Mouse (Mus musculus): ENCODE results near the gene Catsperg1. TPM values are rescaled to one million over a fixed set of nuclear protein-coding genes. Genes with fewer than 3 reads are reported as not detected.
"Not testable (repeated sequence)": the region's sequence is repeated elsewhere in the genome, so short reads cannot be mapped to it uniquely, and the experiment has no call there.

The Catsperg1 gene
- polyA plus RNA-seq, 1 experiment from 2014 or later, result 0.21 TPM

DNA sequence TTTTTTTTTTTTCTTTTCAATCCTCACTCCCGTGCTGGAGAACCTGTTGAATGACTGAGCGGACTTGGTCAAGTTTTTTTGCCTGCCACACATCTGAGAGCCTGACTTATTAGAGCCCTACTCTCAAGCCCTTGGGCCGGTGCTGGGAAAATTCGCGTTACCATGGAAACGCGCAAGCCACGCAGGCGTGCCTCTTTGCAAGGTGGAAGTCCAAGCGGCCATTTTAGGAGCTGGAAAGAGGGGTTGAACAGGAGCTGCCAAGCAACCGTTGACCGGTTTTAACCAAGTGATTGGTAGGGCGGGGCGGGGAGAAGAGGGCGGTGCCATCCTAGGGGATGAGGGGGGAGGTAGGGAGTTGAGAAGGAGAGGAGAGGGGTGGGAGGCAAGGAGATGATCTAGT, 1.0 kb upstream of the Catsperg1 start:
- ATAC-seq, result no peak
- Histone ChIP-seq H3K9me3 (ENCODE audit: control insufficient read depth) (peaks cover 16% of the 10 kb centered on the region), H3K36me3 (ENCODE audit: control insufficient read depth, insufficient read depth) (no peaks in the 10 kb centered on the region), H3K27ac (ENCODE audit: low read depth, low read length) (no peak overlapping the region), H3K4me2 (replicated peaks; ENCODE audit: low read depth) (no peak overlapping the region), H3K9ac (ENCODE audit: low read depth, low read length) (no peak overlapping the region), H3K4me3 (ENCODE audit: low read depth, low read length) (no peak overlapping the region), H3K4me1 (replicated peaks; ENCODE audit: control insufficient read depth, insufficient read depth, low read length) (no peaks in the 10 kb centered on the region), H3K27me3 (replicated peaks; ENCODE audit: control insufficient read depth, insufficient read depth, low read length) (no peaks in the 10 kb centered on the region)
- WGBS, result 60% methylated on average over 15 of the region's 15 CpGs
- TF ChIP-seq CTCF (IDR thresholded peaks at IDR 0.05; ENCODE audit: low read depth), result no peak

DNA sequence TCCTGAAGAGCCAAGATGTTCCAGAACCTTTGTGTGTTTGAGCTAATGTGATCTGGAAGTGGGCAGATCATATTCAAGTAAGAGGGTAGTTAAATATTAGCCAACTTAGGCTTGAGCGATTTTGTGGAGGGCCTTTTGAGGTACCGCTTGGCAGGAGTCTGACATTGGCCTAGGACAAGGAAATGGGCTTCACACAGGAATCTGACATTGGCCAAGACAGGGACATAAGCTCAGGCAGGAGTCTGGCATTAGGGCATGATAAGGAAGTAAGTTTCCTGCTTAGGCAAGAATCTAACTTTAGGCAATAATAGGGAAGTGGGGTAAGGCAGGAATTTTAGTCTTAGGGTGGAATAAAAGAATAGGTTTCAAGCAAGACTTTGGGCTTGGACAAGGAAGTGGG, 401 bp upstream of the Catsperg1 start:
- Histone ChIP-seq H3K36me3 (ENCODE audit: control insufficient read depth, insufficient read depth) (no peaks in the 10 kb centered on the region), H3K27ac (ENCODE audit: low read depth, low read length) (no peak overlapping the region), H3K9me3 (ENCODE audit: control insufficient read depth) (peaks cover 10% of the 10 kb centered on the region; the same call in 1 of the 2 replicates), H3K4me1 (replicated peaks; ENCODE audit: control insufficient read depth, insufficient read depth, low read length) (no peaks in the 10 kb centered on the region), H3K4me3 (ENCODE audit: low read depth, low read length) (no peak overlapping the region), H3K27me3 (replicated peaks; ENCODE audit: control insufficient read depth, insufficient read depth, low read length) (no peaks in the 10 kb centered on the region), H3K9ac (ENCODE audit: low read depth, low read length) (no peak overlapping the region), H3K4me2 (replicated peaks; ENCODE audit: low read depth) (no peak overlapping the region)
- no peak for ATAC-seq
- 35% methylated on average over 2 of the region's 2 CpGs for WGBS
- TF ChIP-seq CTCF (IDR thresholded peaks at IDR 0.05; ENCODE audit: low read depth), result no peak

DNA sequence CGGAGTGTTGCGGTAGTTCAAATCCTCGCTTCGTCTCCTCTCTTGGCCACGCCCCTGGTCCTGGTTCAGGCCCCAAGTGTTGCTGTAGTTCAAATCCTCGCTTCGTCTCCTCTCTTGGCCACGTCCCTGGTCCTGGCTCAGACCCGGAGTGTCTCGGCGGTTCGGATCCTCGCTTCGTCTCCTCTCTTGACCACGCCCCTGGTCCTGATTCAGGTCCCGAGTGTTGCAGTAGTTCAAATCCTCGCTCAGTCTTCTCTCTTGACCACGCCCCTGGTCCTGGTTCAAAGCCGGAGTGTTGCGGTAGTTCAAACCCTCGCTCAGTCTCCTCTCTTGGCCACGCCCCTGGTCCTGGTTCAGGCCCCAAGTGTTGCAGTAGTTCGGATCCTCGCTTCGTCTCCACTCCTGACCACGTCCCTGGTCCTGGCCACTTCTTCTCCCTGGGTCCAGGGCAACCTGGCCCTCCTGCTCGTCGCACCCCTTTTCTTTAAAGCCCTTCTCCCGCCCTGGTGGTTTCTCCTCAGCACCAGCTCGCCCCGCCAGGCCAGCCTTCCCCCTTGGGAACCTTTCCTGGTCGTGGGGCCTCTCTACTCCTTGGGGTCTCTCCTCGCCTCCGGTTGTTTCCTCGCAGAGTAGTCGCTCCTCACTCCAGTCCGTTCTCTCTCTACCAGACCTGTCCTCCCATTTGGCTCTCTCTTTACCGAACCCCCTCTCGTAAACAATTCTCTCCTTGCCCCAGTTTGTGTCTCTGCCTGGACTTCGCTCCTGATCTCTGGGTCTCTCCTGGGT, 867 bp downstream of the Catsperg1 start:
- not testable (repeated sequence) for H3K4me2 ChIP-seq (replicated peaks; ENCODE audit: low read depth); ATAC-seq; H3K4me3 ChIP-seq (ENCODE audit: low read depth, low read length)

DNA sequence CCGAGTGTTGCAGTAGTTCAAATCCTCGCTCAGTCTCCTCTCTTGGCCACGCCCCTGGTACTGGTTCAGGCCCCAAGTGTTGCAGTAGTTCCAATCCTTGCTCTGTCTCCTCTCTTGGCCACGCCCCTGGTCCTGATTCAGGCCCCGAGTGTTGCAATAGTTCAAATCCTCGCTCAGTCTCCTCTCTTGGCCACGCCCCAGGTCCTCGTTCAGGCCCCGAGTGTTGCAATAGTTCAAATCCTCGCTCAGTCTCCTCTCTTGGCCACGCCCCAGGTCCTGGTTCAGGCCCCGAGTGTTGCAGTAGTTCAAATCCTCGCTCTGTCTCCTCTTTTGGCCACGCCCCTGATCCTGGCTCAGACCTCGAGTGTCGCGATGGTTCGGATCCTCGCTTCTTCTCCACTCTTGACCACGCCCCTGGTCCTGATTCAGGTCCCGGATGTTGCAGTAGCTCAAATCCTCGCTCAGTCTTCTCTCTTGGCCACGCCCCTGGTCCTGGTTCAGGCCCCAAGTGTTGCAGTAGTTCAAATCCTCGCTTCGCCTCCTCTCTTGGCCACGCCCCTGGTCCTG, 1.6 kb downstream of the Catsperg1 start:
- TF ChIP-seq CTCF (IDR thresholded peaks at IDR 0.05; ENCODE audit: low read depth), result no peak
- 26% methylated on average over 26 of the region's 26 CpGs for WGBS
- peak overlapping the region; percentile 38; the same call in 1 of the 2 replicates for H3K4me3 ChIP-seq (ENCODE audit: low read depth, low read length)
- H3K4me1 ChIP-seq (replicated peaks; ENCODE audit: control insufficient read depth, insufficient read depth, low read length), result no peaks in the 10 kb centered on the region
- H3K9ac ChIP-seq (ENCODE audit: low read depth, low read length), result no peak overlapping the region
- H3K36me3 ChIP-seq (ENCODE audit: control insufficient read depth, insufficient read depth), result no peaks in the 10 kb centered on the region
- peaks cover 8% of the 10 kb centered on the region; the same call in 1 of the 2 replicates for H3K9me3 ChIP-seq (ENCODE audit: control insufficient read depth)
- no peak for ATAC-seq
- H3K27ac ChIP-seq (ENCODE audit: low read depth, low read length), result peak overlapping the region; percentile 62; the same call in 1 of the 2 replicates
- peak overlapping the region; percentile 62 for H3K4me2 ChIP-seq (replicated peaks; ENCODE audit: low read depth)
- H3K27me3 ChIP-seq (replicated peaks; ENCODE audit: control insufficient read depth, insufficient read depth, low read length), result no peaks in the 10 kb centered on the region

More for the DNA sequence above, 867 bp downstream of the Catsperg1 start:
- H3K36me3 ChIP-seq (ENCODE audit: control insufficient read depth, insufficient read depth); H3K27ac ChIP-seq (ENCODE audit: low read depth, low read length); H3K9ac ChIP-seq (ENCODE audit: low read depth, low read length); H3K9me3 ChIP-seq (ENCODE audit: control insufficient read depth); H3K4me1 ChIP-seq (replicated peaks; ENCODE audit: control insufficient read depth, insufficient read depth, low read length); H3K27me3 ChIP-seq (replicated peaks; ENCODE audit: control insufficient read depth, insufficient read depth, low read length): not testable (repeated sequence)
- WGBS, result 36% methylated on average over 39 of the region's 40 CpGs

DNA sequence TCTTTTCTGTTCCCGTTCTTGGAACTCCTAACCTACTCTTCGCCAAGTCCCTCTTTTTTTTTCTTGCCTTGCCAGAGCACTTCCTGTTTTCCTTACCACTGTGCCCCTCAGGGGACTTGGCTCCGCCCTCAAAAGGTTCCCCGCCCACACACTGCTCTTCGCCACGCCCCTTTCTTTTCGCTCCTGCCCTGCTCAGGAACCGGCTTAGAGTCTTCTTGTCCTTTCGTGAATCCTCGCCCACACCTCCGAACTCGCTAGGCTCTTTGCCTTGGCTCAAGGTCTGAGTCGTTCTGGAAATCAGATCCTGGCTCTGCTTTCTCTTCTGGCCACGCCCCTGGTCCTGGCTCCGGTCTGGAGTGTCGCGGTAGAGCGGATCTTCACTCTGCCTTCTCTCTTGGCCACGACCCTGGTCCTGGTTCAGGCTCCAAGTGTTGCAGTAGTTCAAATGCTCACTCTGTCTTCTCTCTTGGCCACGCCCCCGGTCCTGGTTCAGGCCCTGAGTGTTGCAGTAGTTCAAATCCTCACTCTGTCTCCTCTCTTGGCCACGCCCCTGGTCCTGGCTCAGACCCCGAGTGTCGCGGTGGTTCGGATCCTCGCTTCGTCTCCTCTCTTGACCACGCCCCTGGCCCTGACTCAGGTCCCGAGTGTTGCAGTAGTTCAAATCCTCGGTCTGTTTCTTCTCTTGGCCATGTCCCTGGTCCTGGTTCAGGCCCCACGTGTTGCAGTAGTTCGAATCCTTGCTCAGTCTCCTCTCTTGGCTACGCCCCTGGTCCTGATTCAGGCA, 2.2 kb downstream of the Catsperg1 start:
- ATAC-seq, result peak; percentile 92
- H3K4me1 ChIP-seq (replicated peaks; ENCODE audit: control insufficient read depth, insufficient read depth, low read length), result no peaks in the 10 kb centered on the region
- WGBS, result 7% methylated on average over 34 of the region's 34 CpGs
- H3K27ac ChIP-seq (ENCODE audit: low read depth, low read length), result peak overlapping the region; percentile 62
- no peak overlapping the region for H3K9ac ChIP-seq (ENCODE audit: low read depth, low read length)
- peak overlapping the region; percentile 62 for H3K4me2 ChIP-seq (replicated peaks; ENCODE audit: low read depth)
- TF ChIP-seq CTCF (IDR thresholded peaks at IDR 0.05; ENCODE audit: low read depth), result no peak
- peaks cover 8% of the 10 kb centered on the region; the same call in 1 of the 2 replicates for H3K9me3 ChIP-seq (ENCODE audit: control insufficient read depth)
- H3K4me3 ChIP-seq (ENCODE audit: low read depth, low read length), result peak overlapping the region; percentile 38
- no peaks in the 10 kb centered on the region for H3K36me3 ChIP-seq (ENCODE audit: control insufficient read depth, insufficient read depth)
- no peaks in the 10 kb centered on the region for H3K27me3 ChIP-seq (replicated peaks; ENCODE audit: control insufficient read depth, insufficient read depth, low read length)

DNA sequence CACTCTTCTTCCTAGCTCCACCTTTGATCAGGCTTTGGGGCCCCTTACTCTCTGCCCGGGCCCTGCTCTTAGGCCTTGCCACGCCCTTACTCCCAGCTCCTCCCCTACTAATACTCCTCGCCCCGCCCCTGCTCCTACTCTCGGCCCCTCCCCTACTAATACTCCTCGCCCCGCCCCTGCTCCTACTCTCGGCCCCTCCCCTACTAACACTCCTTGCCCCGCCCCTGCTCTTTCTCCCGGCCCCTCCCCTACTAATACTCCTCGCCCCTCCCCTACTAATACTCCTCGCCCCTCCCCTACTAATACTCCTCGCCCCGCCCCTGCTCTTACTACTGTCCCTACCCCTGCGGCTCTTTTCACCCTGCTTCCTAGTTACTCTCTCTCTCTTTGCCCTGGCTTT, 2.8 kb downstream of the Catsperg1 start:
- H3K9ac ChIP-seq (ENCODE audit: low read depth, low read length); H3K36me3 ChIP-seq (ENCODE audit: control insufficient read depth, insufficient read depth); H3K27me3 ChIP-seq (replicated peaks; ENCODE audit: control insufficient read depth, insufficient read depth, low read length); H3K4me1 ChIP-seq (replicated peaks; ENCODE audit: control insufficient read depth, insufficient read depth, low read length); H3K9me3 ChIP-seq (ENCODE audit: control insufficient read depth): not testable (repeated sequence)
- peak overlapping the region; percentile 62; the same call in 1 of the 2 replicates for H3K27ac ChIP-seq (ENCODE audit: low read depth, low read length)
- WGBS, result 26% methylated on average over 15 of the region's 15 CpGs
- peak overlapping the region; percentile 62 for H3K4me2 ChIP-seq (replicated peaks; ENCODE audit: low read depth)
- ATAC-seq, result peak; percentile 69
- peak overlapping the region; percentile 38 for H3K4me3 ChIP-seq (ENCODE audit: low read depth, low read length)

Measured in intestine, postnatal 0 days (tissue).